Mouse (Mus musculus) gastrocnemius, postnatal 14 days (tissue): ENCODE measurements around the gene Adcy2. TPM values are rescaled to one million over a fixed set of nuclear protein-coding genes. Genes with fewer than 3 reads are reported as not detected.

ENCODE experiments used
- DNase-seq: peaks from one replicate; pipeline ENCODE4 v3.0.0; 2021; ENCODE audit warnings: mixed read lengths
- intact Hi-C: fragments of 180-260 bp; cut with DNase I; formaldehyde crosslinking; loops from one replicate; pipeline ENCODE4 v1.15.1; 2025; ENCODE audit warnings: low total_unique reads
- long read RNA-seq, 2 experiments: library from polyadenylated mRNA; stranded (forward); transcript quantifications; one replicate each; pipeline ENCODE4 v2.0.0; 2021
- total RNA-seq, 2 experiments: library from RNA; stranded (reverse); gene quantifications; 2 replicates each; pipeline ENCODE4 v1.2.3; 2021

Gene Adcy2
- 10 to 100 TPM; 32.8 to 33.0 TPM for total RNA-seq
- long read RNA-seq, experiment 1, full-length matches to known transcripts: 41 of 52 reads
- long read RNA-seq, experiment 1, partial matches to known transcripts: 4 of 52 reads
- long read RNA-seq, experiment 1, other reads (novel, unspliced or antisense): 7 of 52 reads
- long read RNA-seq, experiment 2, full-length matches to known transcripts: 52 of 62 reads
- long read RNA-seq, experiment 2, partial matches to known transcripts: 2 of 62 reads
- long read RNA-seq, experiment 2, other reads (novel, unspliced or antisense): 8 of 62 reads

- intact Hi-C loops: no loop called here
- DNase-seq: peak; percentile 68
Measured at GRCm38 (mm10) chr13:68998918-68999801, at the start of gene Adcy2. Adcy2 (minus strand) TSS chr13:68999541.

- intact Hi-C loops: no loop called here
- no peak for DNase-seq
Measured at GRCm38 (mm10) chr13:69036991-69037597, 37.8 kb upstream of the Adcy2 start.

- intact Hi-C loops: no loop called here
- no peak for DNase-seq
Measured at GRCm38 (mm10) chr13:69034621-69035020, 35.3 kb upstream of the Adcy2 start.

- intact Hi-C loops: no loop called here
- DNase-seq: no peak
Measured at GRCm38 (mm10) chr13:69033532-69033931, 34.2 kb upstream of the Adcy2 start.

- intact Hi-C loops: no loop called here
- DNase-seq: no peak
Measured at GRCm38 (mm10) chr13:69029078-69029757, 29.9 kb upstream of the Adcy2 start.

- intact Hi-C loops: no loop called here
- DNase-seq: no peak
Measured at GRCm38 (mm10) chr13:69024964-69025363, 25.6 kb upstream of the Adcy2 start.

GRCm38 (mm10) chr13:69023239-69023638, 23.9 kb upstream of the Adcy2 start:
- intact Hi-C loops: no loop called here
- no peak for DNase-seq

GRCm38 (mm10) chr13:69020574-69020973, 21.2 kb upstream of the Adcy2 start:
- DNase-seq: no peak
- intact Hi-C loops: no loop called here

- DNase-seq: no peak
- intact Hi-C loops: no loop called here
Measured at GRCm38 (mm10) chr13:69006915-69007314, 7.6 kb upstream of the Adcy2 start.

GRCm38 (mm10) chr13:69006091-69006490, 6.8 kb upstream of the Adcy2 start:
- DNase-seq: no peak
- intact Hi-C loops: no loop called here

- intact Hi-C loops: loop anchor here (5.0 kb wide), 1 partner anchor 458 kb away; no protein-coding TSS in a partner anchor
- DNase-seq: no peak
Measured at GRCm38 (mm10) chr13:69004406-69004805, 5.1 kb upstream of the Adcy2 start.

GRCm38 (mm10) chr13:69002631-69003030, 3.3 kb upstream of the Adcy2 start:
- intact Hi-C loops: loop anchor here (5.0 kb wide), 1 partner anchor 460 kb away; no protein-coding TSS in a partner anchor
- no peak for DNase-seq

- peak; percentile 32 for DNase-seq
- intact Hi-C loops: loop anchor here (5.0 kb wide), 1 partner anchor 460 kb away; no protein-coding TSS in a partner anchor
Measured at GRCm38 (mm10) chr13:69002173-69002572, 2.8 kb upstream of the Adcy2 start.

GRCm38 (mm10) chr13:68999826-69000225, 485 bp upstream of the Adcy2 start:
- intact Hi-C loops: loop anchor here (5.0 kb wide), 1 partner anchor 462 kb away; no protein-coding TSS in a partner anchor
- DNase-seq: no peak

GRCm38 (mm10) chr13:68998558-68998917, 803 bp downstream of the Adcy2 start:
- no peak for DNase-seq
- intact Hi-C loops: no loop called here

GRCm38 (mm10) chr13:68997821-68998551, 1.4 kb downstream of the Adcy2 start:
- intact Hi-C loops: no loop called here
- peak; percentile 22 for DNase-seq

GRCm38 (mm10) chr13:68997386-68997785, 2.0 kb downstream of the Adcy2 start:
- intact Hi-C loops: no loop called here

GRCm38 (mm10) chr13:68996661-68997060, 2.7 kb downstream of the Adcy2 start:
- no peak for DNase-seq
- intact Hi-C loops: no loop called here

More at GRCm38 (mm10) chr13:68997386-68997785, 2.0 kb downstream of the Adcy2 start:
- no peak for DNase-seq

- DNase-seq: no peak
- intact Hi-C loops: no loop called here
Measured at GRCm38 (mm10) chr13:68985789-68986188, 13.6 kb downstream of the Adcy2 start.
